Mouse (Mus musculus): ENCODE measurements around the gene Fam222b. TPM values are rescaled to one million over a fixed set of nuclear protein-coding genes. Genes with fewer than 3 reads are reported as not detected.

The Fam222b gene
- polyA plus RNA-seq, 2 experiments: 11.7 to 13.3 TPM

DNA sequence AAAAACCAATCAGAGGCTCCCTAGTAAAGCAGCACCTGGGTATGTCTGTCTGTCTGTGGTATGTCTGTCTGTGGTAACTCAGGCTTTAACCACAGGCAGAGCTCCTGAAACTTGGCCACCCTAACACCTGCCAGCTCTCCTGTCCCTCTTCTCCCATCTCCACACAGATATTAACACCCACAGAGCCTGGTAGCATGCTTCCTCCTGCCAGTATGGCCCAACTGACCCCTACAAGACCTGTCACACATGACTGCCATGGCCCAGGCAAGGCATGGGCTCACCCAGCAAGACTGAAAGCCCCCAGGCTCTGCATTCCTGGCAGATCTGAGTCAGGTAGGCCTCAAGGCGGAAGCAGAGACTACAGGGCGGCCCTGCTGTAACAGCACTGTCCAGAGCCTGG, 68.6 kb downstream of the Fam222b start:
- peak overlapping the region; percentile 98 for H3K9ac ChIP-seq (ENCODE audit: low read depth, low read length, severe bottlenecking)
- DNase-seq (ENCODE audit: low spot score) (no peak), ATAC-seq (ENCODE audit: low FRiP score, low read depth) (no peak)
- H3K27me3 ChIP-seq (ENCODE audit: control insufficient read depth, insufficient read depth, low read length): no peaks in the 10 kb centered on the region
- peak overlapping the region; percentile 97 for H3K27ac ChIP-seq (replicated peaks; ENCODE audit: low read depth, low read length)
- WGBS: 36% methylated on average over 2 of the region's 2 CpGs
- peak overlapping the region; percentile 82 for H3K4me2 ChIP-seq (replicated peaks; ENCODE audit: low read depth, low read length, severe bottlenecking)
- H3K4me1 ChIP-seq (ENCODE audit: control insufficient read depth, insufficient read depth, low read length): peaks cover 32% of the 10 kb centered on the region
- peaks cover 47% of the 10 kb centered on the region for H3K36me3 ChIP-seq (ENCODE audit: control insufficient read depth, insufficient read depth, low read length)
- no peak for TF ChIP-seq POLR2A (IDR thresholded peaks at IDR 0.05; ENCODE audit: borderline replicate concordance, extremely low read depth, insufficient read depth, insufficient read length)
- peak overlapping the region; percentile 100 for H3K4me3 ChIP-seq (replicated peaks; ENCODE audit: low read length)
- no peaks in the 10 kb centered on the region for H3K9me3 ChIP-seq (ENCODE audit: control insufficient read depth, low read length)

DNA sequence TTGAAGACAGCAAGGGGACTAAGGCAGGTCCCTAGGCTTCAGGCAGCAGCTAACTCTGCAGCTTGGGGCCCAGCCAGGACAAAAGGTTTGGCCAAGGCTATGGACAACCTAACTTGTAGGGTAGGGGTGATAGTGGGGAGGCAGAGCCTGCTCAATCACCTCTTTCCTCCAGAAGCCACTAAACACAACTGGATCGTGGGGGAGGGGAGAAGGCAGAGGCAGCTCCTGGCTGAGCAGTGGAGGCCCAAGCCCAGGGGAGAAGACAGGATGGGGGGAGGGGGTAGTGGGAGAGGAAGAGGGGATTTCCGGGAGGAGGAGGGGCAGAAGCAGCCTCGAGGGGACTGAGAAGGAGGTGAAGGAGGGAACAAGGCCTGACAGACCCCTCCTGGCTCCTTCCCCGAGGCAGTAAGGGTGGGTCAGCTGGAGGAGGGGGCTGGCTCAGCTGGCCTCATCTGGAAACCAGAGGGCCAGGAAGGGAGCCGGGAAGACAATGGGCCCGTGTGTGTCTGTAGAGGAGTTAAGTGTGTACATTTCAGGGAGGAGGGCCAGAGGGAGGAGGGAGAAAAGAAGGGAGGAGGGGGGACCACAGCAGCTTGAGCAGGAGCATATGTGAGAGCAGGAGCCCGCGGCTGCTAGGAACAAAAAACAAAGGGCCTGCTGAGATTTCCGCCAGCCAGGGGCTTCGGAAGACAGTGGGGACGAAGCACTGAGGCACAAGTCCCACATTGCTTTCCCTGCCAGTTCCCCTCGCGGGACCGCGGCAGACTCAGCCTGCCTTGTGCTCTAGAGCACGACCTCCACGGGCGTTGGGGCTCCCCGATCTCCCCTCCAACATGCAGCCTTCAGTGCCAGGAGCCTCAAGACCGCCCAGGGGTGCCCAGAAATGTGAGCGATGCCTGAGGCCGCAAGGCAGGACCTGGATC, 69.5 kb downstream of the Fam222b start:
- under 1% methylated on average over 21 of the region's 22 CpGs for WGBS
- peak overlapping the region; percentile 82 for H3K4me2 ChIP-seq (replicated peaks; ENCODE audit: low read depth, low read length, severe bottlenecking)
- H3K9ac ChIP-seq (ENCODE audit: low read depth, low read length, severe bottlenecking): peak overlapping the region; percentile 98
- peaks cover 32% of the 10 kb centered on the region for H3K4me1 ChIP-seq (ENCODE audit: control insufficient read depth, insufficient read depth, low read length)
- TF ChIP-seq POLR2A (IDR thresholded peaks at IDR 0.05; ENCODE audit: borderline replicate concordance, extremely low read depth, insufficient read depth, insufficient read length): 0 out of 2 replicates have a peak, but pooled peaks have one; percentile 11
- DNase-seq (ENCODE audit: low spot score) (peak; percentile 88), ATAC-seq (ENCODE audit: low FRiP score, low read depth) (peak; percentile 72)
- H3K4me3 ChIP-seq (replicated peaks; ENCODE audit: low read length): peak overlapping the region; percentile 100
- H3K27ac ChIP-seq (replicated peaks; ENCODE audit: low read depth, low read length): peak overlapping the region; percentile 97
- no peaks in the 10 kb centered on the region for H3K9me3 ChIP-seq (ENCODE audit: control insufficient read depth, low read length)
- no peaks in the 10 kb centered on the region for H3K27me3 ChIP-seq (ENCODE audit: control insufficient read depth, insufficient read depth, low read length)
- peaks cover 38% of the 10 kb centered on the region for H3K36me3 ChIP-seq (ENCODE audit: control insufficient read depth, insufficient read depth, low read length)

DNA sequence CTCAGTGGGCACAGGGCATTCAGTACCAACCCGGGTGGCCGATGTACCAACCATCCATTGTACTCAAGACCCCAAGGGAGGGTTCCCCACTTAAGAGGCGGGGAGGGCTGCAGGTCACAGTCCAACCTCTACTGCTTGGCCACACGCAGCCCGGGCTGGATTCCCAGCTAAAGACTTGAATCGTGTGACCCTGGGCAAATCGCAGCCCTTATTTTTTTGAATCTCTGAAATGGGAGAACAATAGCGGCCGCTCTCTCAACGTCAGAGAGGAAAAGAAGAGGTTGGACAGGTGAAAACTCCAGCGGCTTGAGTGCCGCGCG, 70.1 kb downstream of the Fam222b start:
- peaks cover 34% of the 10 kb centered on the region for H3K36me3 ChIP-seq (ENCODE audit: control insufficient read depth, insufficient read depth, low read length)
- H3K4me3 ChIP-seq (replicated peaks; ENCODE audit: low read length): peak overlapping the region; percentile 100
- peak overlapping the region; percentile 97 for H3K27ac ChIP-seq (replicated peaks; ENCODE audit: low read depth, low read length)
- ATAC-seq (ENCODE audit: low FRiP score, low read depth) (no peak), DNase-seq (ENCODE audit: low spot score) (no peak)
- H3K4me2 ChIP-seq (replicated peaks; ENCODE audit: low read depth, low read length, severe bottlenecking): peak overlapping the region; percentile 82
- 0% methylated on average over 14 of the region's 14 CpGs for WGBS
- H3K9ac ChIP-seq (ENCODE audit: low read depth, low read length, severe bottlenecking): peak overlapping the region; percentile 98
- H3K27me3 ChIP-seq (ENCODE audit: control insufficient read depth, insufficient read depth, low read length): no peaks in the 10 kb centered on the region
- no peak for TF ChIP-seq POLR2A (IDR thresholded peaks at IDR 0.05; ENCODE audit: borderline replicate concordance, extremely low read depth, insufficient read depth, insufficient read length)
- H3K4me1 ChIP-seq (ENCODE audit: control insufficient read depth, insufficient read depth, low read length): peaks cover 32% of the 10 kb centered on the region
- H3K9me3 ChIP-seq (ENCODE audit: control insufficient read depth, low read length): no peaks in the 10 kb centered on the region

DNA sequence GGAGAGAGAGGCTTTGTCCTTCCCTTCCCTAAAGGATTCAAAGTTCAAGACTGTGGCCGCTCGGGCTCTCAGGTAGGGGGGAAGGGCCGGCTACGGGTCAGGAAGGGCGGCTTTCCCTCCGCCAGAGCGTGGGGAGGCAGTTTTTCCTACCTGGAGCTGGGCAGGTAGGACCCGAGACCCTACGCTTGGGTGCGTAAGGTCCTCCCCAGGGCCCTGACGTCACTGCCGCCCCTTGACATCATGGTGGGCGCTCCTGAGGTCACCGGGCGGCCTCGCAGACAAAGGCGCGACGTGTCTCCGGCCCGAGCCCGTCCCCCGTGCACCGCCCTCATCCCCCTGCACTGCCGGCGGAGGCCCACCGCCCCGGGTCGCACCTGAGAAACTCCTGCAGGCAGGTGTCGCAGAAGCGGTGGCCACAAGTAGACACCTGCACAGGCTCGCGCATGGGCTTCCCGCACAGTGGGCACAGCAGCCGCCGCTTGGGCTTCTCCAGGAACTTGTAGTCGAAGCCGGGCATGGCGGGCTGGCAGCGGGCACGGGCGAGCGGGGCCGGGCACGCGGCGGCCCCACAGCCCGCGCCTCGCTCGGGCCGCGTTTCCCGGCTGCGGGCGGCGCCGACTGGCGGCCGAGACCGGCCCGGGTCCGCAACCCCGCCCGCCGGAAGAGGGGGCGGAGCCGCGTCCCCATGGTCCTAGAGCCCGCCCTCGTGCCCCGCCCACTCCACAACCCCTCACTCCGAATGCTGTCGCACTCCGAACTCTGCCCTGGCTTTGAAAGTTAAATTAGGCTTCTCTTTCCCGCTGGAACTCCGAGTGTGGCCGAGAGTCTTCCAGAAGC, 70.7 kb downstream of the Fam222b start, which contains the start of gene Traf4:
Gene Traf4 (minus strand): TSS at position 666 of the 837 bp plus-strand sequence.
- peak; percentile 72; the same call in 1 of the 2 replicates for TF ChIP-seq POLR2A (IDR thresholded peaks at IDR 0.05; ENCODE audit: borderline replicate concordance, extremely low read depth, insufficient read depth, insufficient read length)
- peak; percentile 91 for DNase-seq (ENCODE audit: low spot score)
- peaks cover 32% of the 10 kb centered on the region for H3K4me1 ChIP-seq (ENCODE audit: control insufficient read depth, insufficient read depth, low read length)
- peak within 1 kb of the TSS; percentile 98 for H3K9ac ChIP-seq (ENCODE audit: low read depth, low read length, severe bottlenecking)
- peak; percentile 84 for ATAC-seq (ENCODE audit: low FRiP score, low read depth)
- no peaks in the 10 kb centered on the region for H3K27me3 ChIP-seq (ENCODE audit: control insufficient read depth, insufficient read depth, low read length)
- peak within 1 kb of the TSS; percentile 97 for H3K27ac ChIP-seq (replicated peaks; ENCODE audit: low read depth, low read length)
- H3K9me3 ChIP-seq (ENCODE audit: control insufficient read depth, low read length): no peaks in the 10 kb centered on the region
- peak within 1 kb of the TSS; percentile 100 for H3K4me3 ChIP-seq (replicated peaks; ENCODE audit: low read length)
- peak within 1 kb of the TSS; percentile 82 for H3K4me2 ChIP-seq (replicated peaks; ENCODE audit: low read depth, low read length, severe bottlenecking)
- H3K36me3 ChIP-seq (ENCODE audit: control insufficient read depth, insufficient read depth, low read length): peaks cover 28% of the 10 kb centered on the region
- 0% methylated on average over 47 of the region's 78 CpGs for WGBS

DNA sequence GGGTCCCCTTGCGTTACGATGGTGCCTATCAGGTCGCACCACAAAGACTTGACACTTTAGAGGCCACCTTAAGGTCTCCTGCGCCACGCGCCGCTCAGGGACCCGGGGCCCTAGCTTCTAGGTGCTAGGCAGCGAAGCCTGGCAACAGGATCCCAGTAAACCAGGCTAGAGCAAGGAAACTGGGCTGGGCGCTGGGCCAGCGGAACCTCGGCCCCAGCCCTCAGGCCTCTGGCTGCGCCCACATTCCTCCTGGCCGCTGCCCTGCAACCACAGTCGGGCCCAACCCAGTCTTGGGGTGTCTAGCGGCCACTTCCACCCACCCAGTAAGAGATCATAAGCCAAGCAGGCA, 71.3 kb downstream of the Fam222b start:
- peaks cover 32% of the 10 kb centered on the region for H3K4me1 ChIP-seq (ENCODE audit: control insufficient read depth, insufficient read depth, low read length)

More for the DNA sequence above, 71.3 kb downstream of the Fam222b start:
- peak overlapping the region; percentile 100 for H3K4me3 ChIP-seq (replicated peaks; ENCODE audit: low read length)
- no peaks in the 10 kb centered on the region for H3K27me3 ChIP-seq (ENCODE audit: control insufficient read depth, insufficient read depth, low read length)
- peak; percentile 67 for DNase-seq (ENCODE audit: low spot score)
- peak overlapping the region; percentile 98 for H3K9ac ChIP-seq (ENCODE audit: low read depth, low read length, severe bottlenecking)
- 5% methylated on average over 16 of the region's 16 CpGs for WGBS
- peak overlapping the region; percentile 82 for H3K4me2 ChIP-seq (replicated peaks; ENCODE audit: low read depth, low read length, severe bottlenecking)
- H3K9me3 ChIP-seq (ENCODE audit: control insufficient read depth, low read length): no peaks in the 10 kb centered on the region
- ATAC-seq (ENCODE audit: low FRiP score, low read depth): 0 out of 2 replicates have a peak, but pooled peaks have one; percentile 1
- H3K27ac ChIP-seq (replicated peaks; ENCODE audit: low read depth, low read length): peak overlapping the region; percentile 97
- H3K36me3 ChIP-seq (ENCODE audit: control insufficient read depth, insufficient read depth, low read length): peaks cover 22% of the 10 kb centered on the region
- TF ChIP-seq POLR2A (IDR thresholded peaks at IDR 0.05; ENCODE audit: borderline replicate concordance, extremely low read depth, insufficient read depth, insufficient read length): no peak

Data from limb, embryonic 14.5 days (tissue).